9 mouse cellular contexts compared by ENCODE assay signal in genomic region chr9:90241618-90242017, GRCm38 (mm10). TPM values are rescaled to one million over a fixed set of nuclear protein-coding genes. Genes with fewer than 3 reads are reported as not detected.
A peak's percentile ranks its signal among the peaks of the same experiment; 100 is the strongest.
DNase-seq lines count a peak whose midpoint lies in the region; ATAC-seq and TF ChIP-seq lines count a peak whose summit lies in the region.
"Had no signal": no experiment of that assay in that cellular context is flagged by ENCODE, and none has a peak within 500 bp of the region (broad histone marks: within the 10 kb centered on the region; RNA-seq: fewer than 3 reads in every experiment).

No protein-coding gene starts in this region.

- no peaks in the 10 kb centered on the region for H3K27me3 ChIP-seq in forebrain, embryonic 16.5 days (replicated peaks; ENCODE audit: control insufficient read depth, insufficient read depth, low read length)
- H3K27me3 ChIP-seq in forebrain, embryonic 13.5 days = no peaks in the 10 kb centered on the region

- H3K9ac ChIP-seq in forebrain, embryonic 16.5 days (replicated peaks; ENCODE audit: low read depth, low read length) = no peak overlapping the region
- H3K9ac ChIP-seq in forebrain, embryonic 13.5 days = no peak overlapping the region

- H3K27ac ChIP-seq in forebrain, embryonic 16.5 days (ENCODE audit: low read length) = no peak overlapping the region
- H3K27ac ChIP-seq in forebrain, embryonic 13.5 days = no peak overlapping the region
- no peak overlapping the region for H3K27ac ChIP-seq in embryonic fibroblast, embryonic 13.5 days (ENCODE audit: insufficient read depth, low read length)

- no peak for TF ChIP-seq POLR2A in embryonic fibroblast, embryonic 13.5 days (IDR thresholded peaks at IDR 0.05; ENCODE audit: low read depth, low read length)

- 62% methylated on average over 7 of the region's 7 CpGs for WGBS in forebrain, embryonic 16.5 days
- whole genome bisulfite sequencing in forebrain, embryonic 13.5 days = 64% methylated on average over 7 of the region's 7 CpGs

- H3K9me3 ChIP-seq in forebrain, embryonic 16.5 days (ENCODE audit: control insufficient read depth, low read length) = no peaks in the 10 kb centered on the region
- H3K9me3 ChIP-seq in forebrain, embryonic 13.5 days (replicated peaks) = no peaks in the 10 kb centered on the region

- no peak overlapping the region for H3K4me3 ChIP-seq in forebrain, embryonic 16.5 days (replicated peaks; ENCODE audit: low read length)
- H3K4me3 ChIP-seq in forebrain, embryonic 13.5 days = no peak overlapping the region
- no peak overlapping the region for H3K4me3 ChIP-seq in embryonic fibroblast, embryonic 13.5 days (ENCODE audit: insufficient read depth, low read length)

- peak; percentile 32; the same call in 1 of the 2 replicates for TF ChIP-seq CTCF in embryonic fibroblast, embryonic 13.5 days (IDR thresholded peaks at IDR 0.05; ENCODE audit: borderline replicate concordance, insufficient read depth, low read length)

- no peaks in the 10 kb centered on the region for H3K36me3 ChIP-seq in forebrain, embryonic 16.5 days (ENCODE audit: control insufficient read depth, insufficient read depth)
- 0 out of 2 replicates have a peak, but pooled peaks cover 4% of the 10 kb centered on the region for H3K36me3 ChIP-seq in forebrain, embryonic 13.5 days (ENCODE audit: poor library complexity, severe bottlenecking)

- no peak overlapping the region for H3K4me2 ChIP-seq in forebrain, embryonic 16.5 days (ENCODE audit: low read length)
- no peak overlapping the region for H3K4me2 ChIP-seq in forebrain, embryonic 13.5 days

- peak; percentile 17 for DNase-seq in right cerebral cortex, postnatal 14 days
- DNase-seq in right cerebral cortex, postnatal 10 days (ENCODE audit: low spot score in 2 of 2) = no peak
- peak; percentile 42 for DNase-seq in thymus, postnatal 0 days (ENCODE audit: low spot score)
- no peak for DNase-seq in ovary, postnatal 14 days (ENCODE audit: low spot score)
- DNase-seq in left cerebral cortex, adult 18-20 months (ENCODE audit: low spot score in 2 of 2) = no peak
- DNase-seq: right cerebral cortex, adult 18-20 months had no signal

- no peaks in the 10 kb centered on the region for H3K4me1 ChIP-seq in forebrain, embryonic 16.5 days (replicated peaks; ENCODE audit: control insufficient read depth, insufficient read depth, low read length)
- no peaks in the 10 kb centered on the region for H3K4me1 ChIP-seq in forebrain, embryonic 13.5 days
- H3K4me1 ChIP-seq in embryonic fibroblast, embryonic 13.5 days (ENCODE audit: control insufficient read depth, insufficient read depth, low read length) = no peaks in the 10 kb centered on the region

- ATAC-seq in forebrain, embryonic 16.5 days = 0 out of 2 replicates have a peak, but pooled peaks have one; percentile 19
- ATAC-seq in forebrain, embryonic 13.5 days = no peak

RNA-seq across cellular contexts. Expression of gene Tbc1d2b, which starts 29.0 kb away (rescaled TPM):
- 5.3 and 7.1 TPM in 2 replicates for polyA plus RNA-seq in forebrain, embryonic 16.5 days (2015; fragmentation: Nextera tagmentation; extraction: Ambion mirVana)
- polyA plus RNA-seq in forebrain, embryonic 13.5 days (2015; fragmentation: Nextera tagmentation; extraction: Ambion mirVana) = 4.1 and 4.7 TPM in 2 replicates
- 42.4 and 45.5 TPM in 2 replicates for polyA plus RNA-seq in embryonic fibroblast, embryonic 13.5 days (2011; ENCODE audit: insufficient read length, low read depth, missing spikeins)
- 9.7 and 10.4 TPM in 2 replicates for polyA plus RNA-seq in thymus, postnatal 0 days (2015; fragmentation: Nextera tagmentation; extraction: Ambion mirVana)
- total RNA-seq in left cerebral cortex, adult 18-20 months (2021) = 10 to 100 TPM; 14.2 to 15.6 TPM

Comparison
In these comparisons a context has a peak if more than half of its experiments do, and no peak if none do; other contexts are left out.
1. DNase-seq: peak in right cerebral cortex, postnatal 14 days (single experiment) and thymus, postnatal 0 days (single experiment); none in right cerebral cortex, postnatal 10 days (0 of 2), ovary, postnatal 14 days (single experiment) and left cerebral cortex, adult 18-20 months (0 of 2).